In genomic region chr12:29527048-29527761, GRCm38 (mm10) we compare ENCODE assay signal across 9 mouse cellular contexts. TPM values are rescaled to one million over a fixed set of nuclear protein-coding genes. Genes with fewer than 3 reads are reported as not detected.
A peak's percentile ranks its signal among the peaks of the same experiment; 100 is the strongest.
DNase-seq lines count a peak whose midpoint lies in the region; ATAC-seq and TF ChIP-seq lines count a peak whose summit lies in the region.
"Had no signal": no experiment of that assay in that cellular context is flagged by ENCODE, and none has a peak within 500 bp of the region (broad histone marks: within the 10 kb centered on the region; RNA-seq: fewer than 3 reads in every experiment).

No protein-coding gene starts in this region.

- H3K9ac ChIP-seq in heart, embryonic 11.5 days (ENCODE audit: low read depth, low read length), result no peak overlapping the region
- peak overlapping the region; percentile 51 for H3K9ac ChIP-seq in neural tube, embryonic 15.5 days (replicated peaks)

- H3K4me3 ChIP-seq in heart, embryonic 11.5 days (ENCODE audit: low read depth, low read length), result peak overlapping the region; percentile 29
- peak overlapping the region; percentile 51 for H3K4me3 ChIP-seq in left cerebral cortex, adult 2 months
- peak overlapping the region; percentile 42 for H3K4me3 ChIP-seq in neural tube, embryonic 15.5 days (replicated peaks)

- ATAC-seq in heart, embryonic 11.5 days (replicated peaks; ENCODE audit: insufficient number of reproducible peaks, low FRiP score, low TSS enrichment), result no peak
- ATAC-seq in neural tube, embryonic 15.5 days (ENCODE audit: low FRiP score), result peak; percentile 70

- DNase-seq in heart, postnatal 36 days, result no peak
- DNase-seq in cerebellum, adult 9-11 months, result peak; percentile 90
- peak; percentile 73 to 88 for DNase-seq in frontal cortex, postnatal 10 days (ENCODE audit: low spot score in 2 of 2)
- DNase-seq in left cerebral cortex, adult 2 months (ENCODE audit: extremely low spot score in 1 of 2, low spot score in 2 of 2), result peak; percentile 75 to 77
- no peak for DNase-seq in spleen, adult 12 weeks (ENCODE audit: low spot score)
- DNase-seq in spleen, postnatal 14 days (ENCODE audit: low spot score in 2 of 2), result no peak

- intact Hi-C loops in heart, postnatal 36 days (cut with DNase I), result no loop called here
- intact Hi-C loops in left cerebral cortex, adult 2 months (cut with DNase I), result loop anchor here (2.0 to 10.0 kb wide), 5 partner anchors 160 to 655 kb away; no protein-coding TSS in a partner anchor

- WGBS in heart, embryonic 11.5 days (ENCODE audit: insufficient replicate concordance), result 2% methylated on average over 27 of the region's 27 CpGs
- WGBS in neural tube, embryonic 15.5 days, result under 1% methylated on average over 27 of the region's 27 CpGs

- no peaks in the 10 kb centered on the region for H3K9me3 ChIP-seq in heart, embryonic 11.5 days (replicated peaks; ENCODE audit: control insufficient read depth, low read length)
- H3K9me3 ChIP-seq in neural tube, embryonic 15.5 days (replicated peaks), result no peaks in the 10 kb centered on the region

- no peak overlapping the region for H3K27ac ChIP-seq in heart, embryonic 11.5 days (ENCODE audit: low read depth, low read length)
- H3K27ac ChIP-seq in left cerebral cortex, adult 2 months, result peak overlapping the region; percentile 97
- peak overlapping the region; percentile 96 for H3K27ac ChIP-seq in neural tube, embryonic 15.5 days (replicated peaks)

- peaks cover 7% of the 10 kb centered on the region; the same call in 1 of the 2 replicates for H3K27me3 ChIP-seq in heart, embryonic 11.5 days (ENCODE audit: control insufficient read depth, insufficient read depth, low read length)
- no peaks in the 10 kb centered on the region for H3K27me3 ChIP-seq in neural tube, embryonic 15.5 days (replicated peaks)

- no peaks in the 10 kb centered on the region for H3K36me3 ChIP-seq in heart, embryonic 11.5 days (ENCODE audit: control insufficient read depth, insufficient read depth, low read length)
- no peaks in the 10 kb centered on the region for H3K36me3 ChIP-seq in neural tube, embryonic 15.5 days

- no peak for TF ChIP-seq CTCF in left cerebral cortex, adult 2 months (IDR thresholded peaks at IDR 0.05)

- peak overlapping the region; percentile 67 for H3K4me2 ChIP-seq in heart, embryonic 11.5 days
- H3K4me2 ChIP-seq in neural tube, embryonic 15.5 days, result peak overlapping the region; percentile 59

- H3K4me1 ChIP-seq in heart, embryonic 11.5 days (ENCODE audit: control insufficient read depth, insufficient read depth, low read length), result no peaks in the 10 kb centered on the region
- H3K4me1 ChIP-seq in neural tube, embryonic 15.5 days, result 0 out of 2 replicates have a peak, but pooled peaks cover 11% of the 10 kb centered on the region

RNA-seq across cellular contexts. Expression of gene Myt1l, which starts 1.0 kb away (rescaled TPM):
- polyA plus RNA-seq in heart, embryonic 11.5 days (2014; fragmentation: Nextera tagmentation; extraction: Ambion mirVana), result 0.37 and 1.1 TPM in 2 replicates
- under 1 TPM in 1 of 2 experiments, not detected in 1; 0.16 TPM for total RNA-seq in heart, postnatal 36 days (2021)
- total RNA-seq in left cerebral cortex, adult 2 months (2021), result 100 to 1,000 TPM; 210 to 254 TPM
- polyA plus RNA-seq in neural tube, embryonic 15.5 days (2015; fragmentation: Nextera tagmentation; extraction: Ambion mirVana), result 178 and 228 TPM in 2 replicates
- total RNA-seq: hematopoietic stem cell, adult 5-6 weeks had no signal

Comparison
In these comparisons a context has a peak if more than half of its experiments do, and no peak if none do; other contexts are left out.
1. DNase-seq: peak in cerebellum, adult 9-11 months (single experiment), frontal cortex, postnatal 10 days (2 of 2) and left cerebral cortex, adult 2 months (2 of 2); none in heart, postnatal 36 days (0 of 2), spleen, adult 12 weeks (single experiment) and spleen, postnatal 14 days (0 of 2).
2. RNA of gene Myt1l, which starts 1.0 kb away (total RNA-seq): 210 to 254 TPM in left cerebral cortex, adult 2 months; 0.16 TPM in heart, postnatal 36 days; every median in the first group is over 100 times any median in the second.
3. Peak in every context shown above with its lines, with median percentiles within 50 percentile points of each other: H3K4me3 ChIP-seq.